Mouse (Mus musculus) frontal cortex, postnatal 36 days (tissue): ENCODE results near the gene Il17re.

ENCODE experiments used
- DNase-seq, 2 experiments: peaks; one replicate each; pipeline ENCODE4 v3.0.0; 2022; ENCODE audit warnings: low spot score in 2 of 2

Il17re gene

DNA sequence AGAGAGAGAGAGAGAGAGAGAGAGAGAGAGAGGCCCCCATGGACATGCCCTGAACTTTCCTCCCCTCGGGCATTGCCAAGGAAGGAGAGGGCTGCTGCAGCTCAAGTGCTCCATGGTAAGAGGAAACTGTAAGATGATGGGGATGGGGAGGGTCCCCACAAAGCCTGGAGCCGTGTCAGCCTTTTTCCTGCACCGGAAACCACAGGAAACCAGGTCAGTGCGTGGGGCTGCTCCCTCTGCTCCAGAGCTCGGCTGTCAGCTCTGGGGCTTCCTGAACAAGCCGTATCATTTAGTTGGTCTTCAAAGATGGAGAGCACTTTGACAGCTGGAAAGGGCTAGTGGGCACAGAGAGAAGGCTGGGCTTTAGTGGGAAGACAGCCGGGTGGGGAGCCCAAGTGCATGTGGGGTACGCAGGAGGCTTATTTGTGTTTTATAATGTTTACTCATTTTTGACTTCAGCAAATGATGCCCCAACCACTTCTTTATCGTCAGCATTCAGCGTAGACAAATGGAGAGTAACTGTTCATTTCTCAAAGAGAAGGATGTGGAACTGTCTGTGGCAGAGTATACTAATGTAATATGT, at the start of gene Il17re:
Il17re (plus strand) TSS at position 533 of the 583 bp plus-strand sequence.
- no peak for DNase-seq

GRCm38 (mm10) chr6:113410001-113410400, 48.3 kb upstream of the Il17re start:
- DNase-seq, result no peak

GRCm38 (mm10) chr6:113416416-113416815, 41.9 kb upstream of the Il17re start:
- no peak for DNase-seq

- DNase-seq, result peak in 1 of 2 experiments; percentile 36
Observed at GRCm38 (mm10) chr6:113418441-113419198, 39.7 kb upstream of the Il17re start.

- peak; percentile 96 to 99 for DNase-seq
Observed at GRCm38 (mm10) chr6:113419199-113419587, 39.1 kb upstream of the Il17re start, which contains the start of gene Rpusd3. Gene Rpusd3, minus strand, starts transcription at chr6:113419340.

DNA sequence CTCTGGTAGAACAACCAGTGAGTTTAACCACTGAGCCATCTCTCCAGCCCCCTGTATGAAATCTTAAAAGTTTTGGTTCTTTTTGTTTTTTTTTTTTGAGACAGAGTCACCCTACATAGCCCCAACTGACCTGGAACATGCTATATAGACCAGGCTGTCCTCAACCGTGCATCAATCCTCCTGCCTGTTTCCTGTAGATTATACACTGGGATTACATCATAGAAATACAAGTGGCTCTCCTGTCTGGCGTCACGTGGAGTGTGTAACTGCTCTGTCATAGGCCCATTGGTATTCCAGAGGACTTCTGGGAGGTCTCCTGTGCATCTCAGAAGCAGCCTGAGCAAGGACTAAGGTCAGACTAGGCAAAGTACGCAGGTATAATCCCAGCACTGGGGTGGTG, 35.3 kb upstream of the Il17re start:
- DNase-seq, result no peak

GRCm38 (mm10) chr6:113424187-113424586, 34.1 kb upstream of the Il17re start:
- DNase-seq, result no peak

DNA sequence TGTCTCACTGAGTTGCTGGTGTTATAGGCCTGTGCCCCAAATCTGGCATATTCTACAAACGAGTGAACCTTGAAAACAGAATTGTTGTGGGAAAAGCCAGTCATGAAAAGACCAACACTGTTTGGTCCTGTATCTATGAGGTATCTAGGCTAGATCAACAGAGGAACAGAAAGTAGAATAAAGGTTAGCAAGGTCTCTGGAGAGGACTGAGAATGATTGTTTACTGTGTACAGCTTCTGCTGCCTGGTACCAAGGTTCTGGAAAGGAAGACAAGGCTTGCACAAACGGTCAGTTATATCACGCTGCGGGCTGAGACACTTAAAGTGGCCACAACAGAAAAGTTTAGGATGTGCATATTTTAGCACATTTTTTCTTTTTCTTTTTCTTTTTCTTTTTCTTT, 31.6 kb upstream of the Il17re start:
- DNase-seq, result no peak

DNA sequence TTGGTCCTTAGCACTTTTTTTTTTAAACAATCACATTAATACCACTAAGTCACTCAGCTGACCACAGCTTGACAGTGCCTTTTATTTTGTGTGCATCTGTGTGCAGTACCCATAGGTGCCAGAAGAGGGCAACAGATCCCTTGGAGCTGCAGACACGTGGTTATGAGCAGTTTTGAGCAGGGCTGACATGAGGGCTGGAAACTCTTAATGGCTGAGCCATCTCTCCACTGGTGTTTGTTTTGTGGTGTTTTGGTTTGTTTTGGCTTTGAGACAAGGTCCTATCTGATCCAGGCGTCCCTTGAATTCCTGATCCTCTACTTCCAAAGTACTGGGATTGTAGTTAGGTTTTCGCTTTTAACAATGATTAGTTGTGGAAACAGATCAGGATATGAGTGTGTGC, 30.9 kb upstream of the Il17re start:
- no peak for DNase-seq

DNA sequence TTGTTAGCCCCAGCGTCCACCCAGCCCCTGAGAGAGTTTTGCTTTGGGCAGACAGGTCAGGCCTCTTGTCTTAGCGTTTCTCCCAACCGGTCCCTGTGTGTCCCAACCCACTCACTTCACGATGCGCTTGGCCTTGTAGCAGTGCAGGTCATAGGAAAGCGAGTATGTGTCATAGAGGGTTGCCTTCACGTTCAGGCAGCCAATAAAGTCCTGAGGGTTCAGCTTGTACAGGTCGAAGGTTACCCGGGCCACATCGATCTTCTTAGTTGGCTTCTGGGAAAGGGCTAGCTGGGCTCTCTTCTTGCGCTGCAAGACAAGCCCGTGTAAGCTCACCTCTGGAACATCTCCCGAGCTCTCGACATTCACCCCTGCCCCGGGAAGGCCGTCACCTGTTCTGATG, 30.3 kb upstream of the Il17re start:
- DNase-seq, result no peak

DNA sequence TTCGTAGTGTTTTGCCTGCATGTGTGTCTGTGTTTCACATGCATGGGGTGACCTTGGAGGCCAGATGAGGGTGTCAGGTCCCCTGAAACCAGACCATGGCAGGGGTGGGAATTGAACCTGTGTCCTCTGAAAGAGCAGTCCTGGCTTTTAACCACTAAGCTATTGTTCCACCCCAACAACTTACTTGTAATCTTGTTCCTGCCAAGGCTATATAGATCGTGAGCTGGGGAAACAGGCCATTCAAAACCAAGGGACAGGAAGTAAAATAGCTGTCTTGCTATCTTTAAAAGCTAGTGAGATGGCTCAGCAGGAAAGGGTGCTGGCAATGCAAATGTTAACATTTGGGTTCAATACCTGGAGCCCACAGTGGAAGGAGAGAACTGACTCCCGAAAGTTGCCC, 28.3 kb upstream of the Il17re start:
- DNase-seq, result no peak

GRCm38 (mm10) chr6:113430846-113431245, 27.4 kb upstream of the Il17re start:
- no peak for DNase-seq

- DNase-seq, result no peak
Observed at GRCm38 (mm10) chr6:113431801-113432200, 26.5 kb upstream of the Il17re start.

DNA sequence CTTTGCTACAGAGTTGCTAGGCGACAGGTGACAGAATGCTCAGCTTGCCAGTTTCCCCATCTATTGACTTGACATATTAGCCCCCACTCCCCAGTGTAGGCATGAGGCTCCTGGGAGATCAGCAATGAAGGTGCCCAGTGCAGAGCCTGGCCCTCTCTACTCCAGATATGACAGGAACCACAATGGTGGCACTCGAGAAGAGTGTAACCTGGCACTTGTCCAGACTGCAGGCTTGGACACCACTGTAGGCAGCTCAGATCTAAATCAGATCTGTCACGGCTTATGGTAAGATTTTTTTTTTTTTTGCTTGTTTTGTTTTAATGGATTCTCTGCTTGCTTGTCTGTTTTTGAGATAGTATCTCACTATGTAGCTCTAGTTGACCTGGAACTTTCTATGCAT, 24.6 kb upstream of the Il17re start:
- no peak for DNase-seq

DNA sequence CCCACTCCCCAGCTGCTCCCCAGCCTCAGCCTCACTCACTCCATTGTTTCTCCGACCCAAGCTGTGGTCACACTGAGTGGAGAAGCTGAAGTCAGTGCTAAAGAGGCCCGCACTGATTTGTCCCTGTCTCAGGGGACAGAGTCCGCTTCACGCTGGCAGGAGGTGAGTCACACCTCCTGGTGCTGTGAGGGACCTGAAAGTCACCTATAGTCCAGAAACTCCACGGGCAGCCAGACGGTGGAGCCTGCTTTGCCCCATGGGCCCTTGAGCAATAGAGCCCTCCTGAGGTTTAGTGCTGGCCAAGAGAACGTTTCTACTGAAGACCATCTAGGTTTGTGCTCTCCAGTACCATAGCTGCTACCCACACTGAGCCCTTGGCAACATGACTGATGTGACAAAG, 23.6 kb upstream of the Il17re start:
- DNase-seq, result no peak

DNA sequence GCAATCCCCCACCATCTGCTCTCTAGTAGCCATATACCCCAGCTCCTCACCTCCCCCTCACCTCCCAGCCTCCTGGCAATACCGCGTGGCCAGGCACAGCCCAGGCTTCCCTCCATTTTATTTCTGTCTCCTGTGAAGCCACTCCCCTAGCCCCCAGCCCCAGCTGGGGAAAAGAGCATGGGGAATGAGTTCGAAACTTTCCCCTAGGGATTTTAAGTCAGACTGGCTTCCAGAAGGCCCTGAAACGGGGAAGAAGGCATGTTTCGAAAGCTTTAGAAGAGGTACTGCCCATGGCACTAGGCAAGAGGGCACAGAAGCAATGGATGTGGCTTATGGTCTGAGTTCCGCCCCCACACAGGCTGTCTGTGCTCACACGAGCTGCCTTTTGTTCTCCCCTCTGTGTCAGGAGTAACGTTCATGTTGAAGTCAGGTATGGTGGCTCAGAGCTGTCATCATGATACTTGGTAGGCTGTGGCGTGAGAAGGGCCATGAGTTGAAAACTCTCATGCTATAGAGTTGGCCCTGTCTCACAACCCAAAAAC, 22.5 kb upstream of the Il17re start, which contains the start of gene Cidec:
Cidec (minus strand) TSS at position 97 of the 542 bp plus-strand sequence.
- no peak for DNase-seq

DNA sequence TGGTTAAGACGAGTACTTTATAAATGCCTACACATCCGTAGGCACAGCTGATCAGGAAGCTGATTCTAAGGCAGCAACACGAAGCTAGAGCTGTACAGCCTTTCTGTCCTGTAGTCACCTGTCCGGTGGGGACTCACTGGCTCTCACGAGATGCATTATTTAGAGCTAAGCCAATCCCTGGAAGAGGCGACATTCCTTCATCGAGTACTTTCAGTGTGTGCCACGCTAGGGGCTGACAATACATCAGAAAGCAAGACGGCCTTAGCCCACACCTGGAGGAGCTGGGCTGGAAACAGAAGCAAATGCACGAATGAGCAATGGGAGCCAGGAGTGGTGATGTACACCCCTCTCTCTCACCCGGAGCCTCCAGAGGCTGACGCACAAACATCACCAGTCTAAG, 21.1 kb upstream of the Il17re start:
- no peak for DNase-seq

- DNase-seq, result no peak
Observed at GRCm38 (mm10) chr6:113438721-113439430, 19.4 kb upstream of the Il17re start.

DNA sequence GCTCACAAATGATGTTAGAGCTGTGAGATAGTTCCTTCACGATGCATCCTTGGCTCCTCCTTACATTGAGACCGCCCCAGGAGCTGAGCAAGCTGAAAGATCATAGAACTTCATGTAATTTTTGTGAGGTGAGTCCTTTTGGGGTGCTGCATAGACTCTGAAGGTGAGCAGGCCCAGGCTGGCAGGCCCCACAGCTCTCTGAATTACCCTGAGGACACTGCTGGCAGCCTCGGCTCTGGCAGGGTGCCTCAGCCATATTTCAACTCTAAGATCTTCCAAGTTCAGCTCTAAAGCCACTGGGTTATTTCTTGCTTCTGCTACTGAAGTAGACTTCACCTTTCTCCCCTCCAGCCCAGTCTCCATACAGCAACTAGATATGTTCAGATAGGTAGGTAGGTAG, 17.6 kb upstream of the Il17re start:
- DNase-seq, result no peak

DNA sequence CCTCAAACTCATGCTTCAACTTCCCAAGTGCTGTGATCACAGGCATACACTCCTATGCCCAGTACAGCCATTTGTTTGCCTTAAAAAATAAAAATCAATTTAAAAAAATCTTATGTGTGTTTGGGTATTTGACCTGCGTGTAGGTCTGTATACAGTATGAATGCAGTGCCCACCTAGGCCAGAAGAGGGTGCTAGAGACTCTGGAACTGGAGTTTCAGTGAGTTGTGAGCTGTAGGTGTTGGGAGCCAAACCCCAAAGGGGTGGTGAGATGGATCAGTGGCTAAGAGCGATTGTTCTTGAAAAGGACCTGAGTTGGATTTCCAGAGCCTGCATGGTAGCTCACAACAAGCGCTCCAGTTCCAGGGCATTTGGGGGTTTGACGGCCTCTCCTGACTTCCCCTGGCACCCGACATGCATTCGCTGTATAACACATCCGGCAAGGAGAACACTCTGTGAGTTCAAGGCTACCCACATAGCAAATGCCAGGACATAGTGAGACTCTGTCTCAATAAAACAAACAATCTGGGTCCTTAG, 17.1 kb upstream of the Il17re start:
- DNase-seq, result peak; percentile 55 to 76

DNA sequence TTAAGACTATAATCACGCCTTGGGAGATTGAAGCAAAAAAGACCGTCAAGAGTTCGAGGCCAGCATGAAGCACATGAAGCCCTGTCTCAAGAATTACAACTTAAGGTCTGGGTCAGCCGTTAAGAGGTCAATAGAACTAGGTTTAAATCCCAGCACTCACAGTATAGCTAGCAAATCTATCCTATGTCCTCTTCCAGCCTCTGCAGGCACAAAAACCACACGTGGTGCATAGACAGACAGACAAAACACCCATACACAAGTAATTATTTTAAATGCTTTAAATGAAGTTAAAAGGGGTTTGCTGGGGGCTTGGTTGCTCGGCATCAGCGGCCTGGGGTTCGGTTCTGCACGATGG, 16.2 kb upstream of the Il17re start:
- DNase-seq, result no peak

GRCm38 (mm10) chr6:113442442-113443090, 15.7 kb upstream of the Il17re start, which contains the start of gene Jagn1:
Gene Jagn1, plus strand, starts transcription at chr6:113442569.
- peak; percentile 92 to 95 for DNase-seq
